Mouse (Mus musculus): ENCODE results near the gene Myl4. TPM values are rescaled to one million over a fixed set of nuclear protein-coding genes. Genes with fewer than 3 reads are reported as not detected.

Gene Myl4
- polyA plus RNA-seq, 1 experiment from 2014 or later: not detected

- no peaks in the 10 kb centered on the region for H3K79me2 ChIP-seq (ENCODE audit: inconsistent target)
- no peak overlapping the region for H3K4me3 ChIP-seq (ENCODE audit: inconsistent target)
- no peaks in the 10 kb centered on the region for H3K36me3 ChIP-seq (ENCODE audit: inconsistent target)
- WGBS (ENCODE audit: missing documents): 89% methylated on average over 6 of the region's 6 CpGs
- no peak overlapping the region for H3K27ac ChIP-seq
These were observed 53.7 kb downstream of the Myl4 start for GRCm38 (mm10) chr11:104604192-104604591.

GRCm38 (mm10) chr11:104607491-104608245 is 57.2 kb downstream of the Myl4 start, which contains the start of gene Itgb3:
TSS of gene Itgb3 (plus strand) at chr11:104608000.
- H3K27ac ChIP-seq: 0 out of 2 replicates have a peak within 1 kb of the TSS, but pooled peaks have one; percentile 1
- no peaks in the 10 kb centered on the region for H3K36me3 ChIP-seq (ENCODE audit: inconsistent target)
- H3K79me2 ChIP-seq (ENCODE audit: inconsistent target): no peaks in the 10 kb centered on the region
- H3K4me3 ChIP-seq (ENCODE audit: inconsistent target): peak within 1 kb of the TSS; percentile 23
- WGBS (ENCODE audit: missing documents): 3% methylated on average over 47 of the region's 51 CpGs

GRCm38 (mm10) chr11:104608249-104608920 is 57.9 kb downstream of the Myl4 start:
- peak overlapping the region; percentile 23 for H3K4me3 ChIP-seq (ENCODE audit: inconsistent target)
- H3K79me2 ChIP-seq (ENCODE audit: inconsistent target): no peaks in the 10 kb centered on the region
- no peaks in the 10 kb centered on the region for H3K36me3 ChIP-seq (ENCODE audit: inconsistent target)
- 10% methylated on average over 23 of the region's 23 CpGs for WGBS (ENCODE audit: missing documents)
- H3K27ac ChIP-seq: 0 out of 2 replicates have a peak overlapping the region, but pooled peaks have one; percentile 1

GRCm38 (mm10) chr11:104609033-104609684 is 58.7 kb downstream of the Myl4 start:
- no peaks in the 10 kb centered on the region for H3K36me3 ChIP-seq (ENCODE audit: inconsistent target)
- no peaks in the 10 kb centered on the region for H3K79me2 ChIP-seq (ENCODE audit: inconsistent target)
- H3K4me3 ChIP-seq (ENCODE audit: inconsistent target): peak overlapping the region; percentile 23; the same call in 1 of the 2 replicates
- 0 out of 2 replicates have a peak overlapping the region, but pooled peaks have one; percentile 1 for H3K27ac ChIP-seq
- 4% methylated on average over 6 of the region's 6 CpGs for WGBS (ENCODE audit: missing documents)

GRCm38 (mm10) chr11:104609733-104610132 is 59.3 kb downstream of the Myl4 start:
- no peaks in the 10 kb centered on the region for H3K79me2 ChIP-seq (ENCODE audit: inconsistent target)
- H3K36me3 ChIP-seq (ENCODE audit: inconsistent target): no peaks in the 10 kb centered on the region
- 40% methylated on average over 4 of the region's 4 CpGs for whole genome bisulfite sequencing (ENCODE audit: missing documents)
- no peak overlapping the region for H3K4me3 ChIP-seq (ENCODE audit: inconsistent target)
- no peak overlapping the region for H3K27ac ChIP-seq

DNA sequence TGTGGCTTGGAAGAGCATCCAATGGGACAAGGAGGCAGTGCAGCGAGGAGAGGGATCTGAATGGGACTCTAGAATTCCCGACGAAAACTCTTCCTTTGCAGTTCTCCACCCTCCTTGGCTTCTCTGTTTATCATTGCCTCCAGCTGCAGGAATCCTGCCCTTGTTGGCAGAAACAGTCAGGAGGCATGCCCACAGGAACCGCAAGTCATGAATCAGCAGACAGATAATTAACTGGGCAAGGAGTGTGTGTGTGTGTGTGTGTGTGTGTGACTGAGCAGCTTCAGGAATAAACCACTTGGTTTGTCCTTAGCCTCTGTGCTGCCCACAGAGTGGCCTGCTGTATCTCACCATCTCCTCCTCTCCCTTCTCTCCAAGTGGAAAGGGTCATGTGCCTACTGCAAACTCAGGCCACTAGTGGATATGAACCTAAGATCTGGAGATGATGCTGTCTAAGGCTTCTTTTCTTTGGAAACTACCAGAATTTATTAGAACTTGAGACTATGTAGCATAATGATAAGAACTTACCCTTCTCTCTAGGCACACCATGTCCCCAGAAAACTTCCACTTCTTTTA is 61.2 kb downstream of the Myl4 start:
- Histone ChIP-seq H3K79me2 (ENCODE audit: inconsistent target) (no peaks in the 10 kb centered on the region), H3K4me3 (ENCODE audit: inconsistent target) (no peak overlapping the region), H3K27ac (no peak overlapping the region), H3K36me3 (ENCODE audit: inconsistent target) (no peaks in the 10 kb centered on the region)
- WGBS (ENCODE audit: missing documents): 7% methylated on average over 4 of the region's 4 CpGs

- WGBS (ENCODE audit: missing documents): 62% methylated on average over 10 of the region's 10 CpGs
- Histone ChIP-seq H3K27ac (no peak overlapping the region), H3K79me2 (ENCODE audit: inconsistent target) (no peaks in the 10 kb centered on the region), H3K4me3 (ENCODE audit: inconsistent target) (no peak overlapping the region), H3K36me3 (ENCODE audit: inconsistent target) (no peaks in the 10 kb centered on the region)
These were observed 63.1 kb downstream of the Myl4 start for GRCm38 (mm10) chr11:104613551-104613950.

GRCm38 (mm10) chr11:104614130-104614529 is 63.7 kb downstream of the Myl4 start:
- no peak overlapping the region for H3K27ac ChIP-seq
- WGBS (ENCODE audit: missing documents): 5% methylated on average over 2 of the region's 2 CpGs
- no peak overlapping the region for H3K4me3 ChIP-seq (ENCODE audit: inconsistent target)
- H3K79me2 ChIP-seq (ENCODE audit: inconsistent target): no peaks in the 10 kb centered on the region
- H3K36me3 ChIP-seq (ENCODE audit: inconsistent target): no peaks in the 10 kb centered on the region

- H3K4me3 ChIP-seq (ENCODE audit: inconsistent target): no peak overlapping the region
- 78% methylated on average over 5 of the region's 5 CpGs for WGBS (ENCODE audit: missing documents)
- H3K79me2 ChIP-seq (ENCODE audit: inconsistent target): no peaks in the 10 kb centered on the region
- no peak overlapping the region for H3K27ac ChIP-seq
- H3K36me3 ChIP-seq (ENCODE audit: inconsistent target): no peaks in the 10 kb centered on the region
These were observed 65.7 kb downstream of the Myl4 start for GRCm38 (mm10) chr11:104616182-104616581.

- Histone ChIP-seq H3K79me2 (ENCODE audit: inconsistent target) (no peaks in the 10 kb centered on the region), H3K36me3 (ENCODE audit: inconsistent target) (no peaks in the 10 kb centered on the region), H3K27ac (no peak overlapping the region), H3K4me3 (ENCODE audit: inconsistent target) (no peak overlapping the region)
- WGBS (ENCODE audit: missing documents): 79% methylated on average over 6 of the region's 6 CpGs
These were observed 68.2 kb downstream of the Myl4 start for GRCm38 (mm10) chr11:104618638-104619076.

GRCm38 (mm10) chr11:104619084-104620022 is 68.9 kb downstream of the Myl4 start:
- 91% methylated on average over 13 of the region's 13 CpGs for WGBS (ENCODE audit: missing documents)
- H3K27ac ChIP-seq: no peak overlapping the region

GRCm38 (mm10) chr11:104622040-104622962 is 71.8 kb downstream of the Myl4 start:
- no peak overlapping the region for H3K27ac ChIP-seq
- no peaks in the 10 kb centered on the region for H3K36me3 ChIP-seq (ENCODE audit: inconsistent target)
- 34% methylated on average over 12 of the region's 12 CpGs for WGBS (ENCODE audit: missing documents)
- no peaks in the 10 kb centered on the region for H3K79me2 ChIP-seq (ENCODE audit: inconsistent target)
- H3K4me3 ChIP-seq (ENCODE audit: inconsistent target): no peak overlapping the region

More at GRCm38 (mm10) chr11:104619084-104620022, 68.9 kb downstream of the Myl4 start:
- Histone ChIP-seq H3K79me2 (ENCODE audit: inconsistent target) (no peaks in the 10 kb centered on the region), H3K36me3 (ENCODE audit: inconsistent target) (no peaks in the 10 kb centered on the region), H3K4me3 (ENCODE audit: inconsistent target) (no peak overlapping the region)

Measured in macrophage (primary cell).